Mouse (Mus musculus): ENCODE measurements around the gene Themis3.

Themis3 gene

GRCm38 (mm10) chr17:66594435-66594834, at the start of gene Themis3:
Gene Themis3, minus strand, starts transcription at chr17:66594621.
- no peak for DNase-seq (ENCODE audit: low read depth, low spot score)

- DNase-seq (ENCODE audit: low read depth, low spot score) = no peak
Observed at GRCm38 (mm10) chr17:66637951-66638722, 43.7 kb upstream of the Themis3 start.

- no peak for DNase-seq (ENCODE audit: low read depth, low spot score)
Observed at GRCm38 (mm10) chr17:66619996-66620656, 25.7 kb upstream of the Themis3 start.

GRCm38 (mm10) chr17:66619255-66619826, 24.9 kb upstream of the Themis3 start:
- no peak for DNase-seq (ENCODE audit: low read depth, low spot score)

GRCm38 (mm10) chr17:66610032-66610431, 15.6 kb upstream of the Themis3 start:
- no peak for DNase-seq (ENCODE audit: low read depth, low spot score)

- no peak for DNase-seq (ENCODE audit: low read depth, low spot score)
Observed at GRCm38 (mm10) chr17:66604931-66605330, 10.5 kb upstream of the Themis3 start.

GRCm38 (mm10) chr17:66601171-66601570, 6.8 kb upstream of the Themis3 start:
- DNase-seq (ENCODE audit: low read depth, low spot score) = no peak

- no peak for DNase-seq (ENCODE audit: low read depth, low spot score)
Observed at GRCm38 (mm10) chr17:66595867-66596266, 1.4 kb upstream of the Themis3 start.

GRCm38 (mm10) chr17:66595256-66595655, 835 bp upstream of the Themis3 start:
- DNase-seq (ENCODE audit: low read depth, low spot score) = no peak

GRCm38 (mm10) chr17:66590353-66591075, 3.9 kb downstream of the Themis3 start:
- DNase-seq (ENCODE audit: low read depth, low spot score) = no peak

- no peak for DNase-seq (ENCODE audit: low read depth, low spot score)
Observed at GRCm38 (mm10) chr17:66589864-66590263, 4.6 kb downstream of the Themis3 start.

GRCm38 (mm10) chr17:66586741-66587140, 7.7 kb downstream of the Themis3 start:
- no peak for DNase-seq (ENCODE audit: low read depth, low spot score)

GRCm38 (mm10) chr17:66586078-66586477, 8.3 kb downstream of the Themis3 start:
- DNase-seq (ENCODE audit: low read depth, low spot score) = no peak

- DNase-seq (ENCODE audit: low read depth, low spot score) = no peak
Observed at GRCm38 (mm10) chr17:66580990-66581389, 13.4 kb downstream of the Themis3 start.

- DNase-seq (ENCODE audit: low read depth, low spot score) = peak; percentile 54
Observed at GRCm38 (mm10) chr17:66578007-66578406, 16.4 kb downstream of the Themis3 start.

GRCm38 (mm10) chr17:66577507-66577906, 16.9 kb downstream of the Themis3 start:
- no peak for DNase-seq (ENCODE audit: low read depth, low spot score)

GRCm38 (mm10) chr17:66572677-66573060, 21.8 kb downstream of the Themis3 start:
- DNase-seq (ENCODE audit: low read depth, low spot score) = no peak

- DNase-seq (ENCODE audit: low read depth, low spot score) = no peak
Observed at GRCm38 (mm10) chr17:66571860-66572676, 22.4 kb downstream of the Themis3 start.

GRCm38 (mm10) chr17:66564213-66564612, 30.2 kb downstream of the Themis3 start:
- no peak for DNase-seq (ENCODE audit: low read depth, low spot score)

GRCm38 (mm10) chr17:66563551-66563950, 30.9 kb downstream of the Themis3 start:
- no peak for DNase-seq (ENCODE audit: low read depth, low spot score)

- DNase-seq (ENCODE audit: low read depth, low spot score) = no peak
Observed at GRCm38 (mm10) chr17:66561380-66561779, 33.0 kb downstream of the Themis3 start.
